Mouse (Mus musculus) brown adipose tissue, adult 24 weeks (tissue): ENCODE results near the gene Mum1l1. TPM values are rescaled to one million over a fixed set of nuclear protein-coding genes. Genes with fewer than 3 reads are reported as not detected.

ENCODE experiments used
- H3K27ac ChIP-seq: fragments of 200-500 bp; replicated peaks from 2 replicates; pipeline ENCODE4 v1.5.1; 2012; ENCODE audit warnings: low read depth, mild to moderate bottlenecking, low read length
- H3K4me1 ChIP-seq: fragments of 200-500 bp; 2 replicates; pipeline ENCODE4 v1.6.1; 2012; ENCODE audit warnings: low read length, mixed read lengths; ENCODE audit not compliant: control insufficient read depth, insufficient read depth, insufficient read length
- H3K4me3 ChIP-seq: fragments of 200-500 bp; 2 replicates; pipeline ENCODE4 v1.5.1; 2012; ENCODE audit warnings: low read depth, mild to moderate bottlenecking, low read length, moderate library complexity; ENCODE audit not compliant: insufficient read depth
- polyA plus RNA-seq: library from polyadenylated mRNA; stranded (reverse); fragments of >200 nt; gene quantifications from 2 replicates; pipeline ENCODE4 v1.2.4, GENCODE M21; 2012; ENCODE audit not compliant: missing spikeins, insufficient read depth, insufficient read length

The Mum1l1 gene
- polyA plus RNA-seq, 1 experiment: 1.0 TPM

GRCm38 (mm10) chrX:139281966-139282365 is 72.1 kb downstream of the Mum1l1 start:
- Histone ChIP-seq H3K27ac (no peak overlapping the region), H3K4me3 (no peak overlapping the region), H3K4me1 (no peaks in the 10 kb centered on the region)

Other genes starting within 250 kb of the Mum1l1 start
- gene Serpina7, start 124.8 kb upstream of the Mum1l1 start, polyA plus RNA-seq: not detected in 2 replicates
- not detected in 2 replicates for gene 4930513O06Rik, start 123.8 kb upstream of the Mum1l1 start, polyA plus RNA-seq
- not detected in 2 replicates for gene 4933428M09Rik, start 30.8 kb upstream of the Mum1l1 start, polyA plus RNA-seq
- gene Trap1a, start 123.6 kb downstream of the Mum1l1 start, polyA plus RNA-seq: not detected in 2 replicates